Mouse (Mus musculus) ES-Bruce4 (cell line): ENCODE measurements around the gene Gucy2c.

ENCODE experiments used
- EP300 ChIP-seq: IDR thresholded peaks from 2 replicates; pipeline ENCODE4 v1.6.1; 2011; ENCODE audit warnings: low read depth, low read length; ENCODE audit not compliant: insufficient read depth
- POLR2A ChIP-seq: IDR thresholded peaks from one replicate; pipeline ENCODE4 v1.8.1; 2011; ENCODE audit warnings: low read length; ENCODE audit not compliant: insufficient read depth

- TF ChIP-seq POLR2A (no peak), EP300 (no peak)
Observed at GRCm38 (mm10) chr6:136827516-136827880, 45.9 kb upstream of the Gucy2c start, which contains the start of gene BC049715.
